Mouse (Mus musculus): ENCODE measurements around the gene Haus4.

GRCm38 (mm10) chr14:54494234-54494633, 60.2 kb downstream of the Haus4 start:
- no peak for TF ChIP-seq POLR2AphosphoS5 (IDR thresholded peaks at IDR 0.05; ENCODE audit: insufficient replicate concordance, low read depth, low read length)
- no peak for TF ChIP-seq TAL1 (conservative IDR thresholded peaks at IDR 0.05; ENCODE audit: low read depth, low read length)

Measured in G1E (cell line).